Mouse (Mus musculus): ENCODE results near the gene Zkscan17. TPM values are rescaled to one million over a fixed set of nuclear protein-coding genes. Genes with fewer than 3 reads are reported as not detected.

Zkscan17 gene
- 12.2 TPM for polyA plus RNA-seq (2014; fragmentation: Illumina TruSeq; extraction: RNeasy Lipid Tissue Mini Kit (QIAGEN cat#74804); ENCODE audit: low read depth, low replicate concordance)

DNA sequence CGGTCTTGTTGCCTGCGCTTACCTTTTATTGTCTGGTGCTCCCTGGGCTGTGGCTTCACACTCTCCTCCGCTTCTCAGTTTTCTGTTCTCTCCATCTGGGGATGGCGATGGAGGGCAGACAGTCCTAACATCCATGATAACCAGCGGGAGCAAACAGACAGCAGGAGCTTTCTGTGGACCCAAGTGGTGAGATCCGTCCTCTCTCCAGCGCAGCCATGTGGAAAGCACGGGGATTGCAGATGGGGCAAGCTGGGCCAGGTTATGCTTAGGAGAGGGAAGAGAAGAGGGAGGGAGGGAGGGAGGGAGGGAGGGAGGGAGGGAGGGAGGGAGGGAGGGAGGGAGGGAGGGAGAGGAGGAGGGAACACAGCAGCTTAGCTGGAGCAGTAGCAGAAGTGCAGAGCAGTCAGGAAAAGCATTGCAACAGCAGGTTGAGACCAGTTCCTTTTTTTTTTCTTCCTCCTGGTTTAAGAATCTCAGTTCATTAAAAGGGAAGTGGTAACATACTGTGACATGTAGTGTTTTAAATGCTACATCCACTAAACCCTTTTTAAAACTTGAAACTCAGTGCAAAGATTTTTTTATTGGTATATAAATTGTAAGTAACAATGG lies at the start of gene Zkscan17:
Zkscan17 (minus strand) TSS at position 280 of the 609 bp plus-strand sequence.

DNA sequence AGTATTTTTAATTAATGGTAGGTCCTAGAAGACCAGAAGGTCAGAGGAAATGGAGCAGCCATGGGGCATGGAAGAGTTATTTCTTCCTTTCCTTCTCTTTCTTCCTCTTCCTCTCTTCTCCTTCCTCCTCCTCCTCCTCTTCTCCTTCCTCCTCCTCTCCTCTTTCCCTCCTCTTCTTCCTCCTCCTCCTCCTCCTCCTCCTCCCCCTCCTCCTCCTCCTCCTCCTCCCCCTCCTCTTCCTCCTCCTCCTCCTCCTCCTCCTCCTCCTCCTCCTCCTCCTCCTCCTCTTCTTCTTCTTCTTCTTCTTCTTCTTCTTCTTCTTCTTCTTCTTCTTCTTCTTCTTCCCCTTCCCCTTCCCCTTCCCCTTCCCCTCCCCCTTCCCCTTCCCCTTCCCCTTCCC lies 49.6 kb upstream of the Zkscan17 start, which contains the start of gene Olfr222:
Olfr222 (minus strand) TSS at position 101 of the 400 bp plus-strand sequence.

DNA sequence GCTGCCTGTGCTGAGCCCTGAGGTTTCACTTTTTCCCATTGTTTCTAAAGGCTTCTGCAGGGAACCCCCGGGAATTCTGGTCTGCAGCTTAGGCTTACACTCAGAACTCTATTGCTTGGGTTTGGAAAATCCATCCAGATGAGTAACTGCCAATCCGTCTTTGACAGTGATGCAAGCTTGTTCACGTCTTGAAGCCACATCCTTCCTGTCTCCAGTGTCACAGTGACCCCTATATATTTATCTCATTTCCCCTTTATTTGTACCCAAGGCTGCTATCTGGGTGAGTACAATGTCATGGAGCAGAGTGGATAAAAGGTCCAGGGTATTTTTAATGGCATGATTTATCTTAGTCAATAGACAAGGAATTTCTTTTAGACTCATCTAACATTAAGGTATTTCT lies 14.8 kb upstream of the Zkscan17 start, which contains the start of gene Nlrp3:
Nlrp3 (plus strand) TSS at position 245 of the 400 bp plus-strand sequence.

DNA sequence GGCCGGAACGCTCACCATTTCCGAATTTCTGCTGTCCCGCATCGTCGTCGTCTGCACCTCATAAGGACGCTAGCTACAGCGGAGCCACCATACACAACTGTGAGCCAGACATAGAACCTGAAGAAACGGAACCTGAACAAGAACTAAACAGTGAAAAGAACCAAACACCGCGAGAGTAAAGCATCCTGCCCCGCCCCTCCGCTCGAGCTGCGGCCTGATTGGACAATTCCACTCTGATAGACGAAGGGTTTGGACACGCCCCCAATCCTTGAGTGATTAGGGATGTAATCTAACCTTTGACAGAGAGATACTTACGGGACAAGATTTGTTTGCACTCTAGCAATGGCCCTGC lies 54.2 kb downstream of the Zkscan17 start, which contains the start of gene Zfp867:
Zfp867 (minus strand) TSS at position 149 of the 352 bp plus-strand sequence.

DNA sequence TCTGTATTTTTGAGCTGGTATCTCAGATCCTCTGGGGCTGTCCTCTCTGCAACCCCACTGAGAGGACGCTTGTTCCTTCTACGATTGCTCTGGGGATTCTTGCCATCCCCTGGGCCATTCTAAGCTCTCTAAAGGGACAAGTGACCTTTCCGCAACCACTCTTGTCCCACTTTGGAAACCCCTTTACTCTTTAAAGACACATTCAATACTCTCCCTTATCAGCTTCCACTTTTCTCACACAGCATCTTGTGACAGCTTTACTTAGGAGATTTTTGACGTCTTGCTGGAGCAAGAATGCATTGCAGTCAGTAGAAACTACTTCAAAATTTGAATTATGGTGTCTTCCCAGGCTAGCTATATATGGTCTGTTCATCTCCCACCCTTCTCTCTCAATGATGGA lies 75.5 kb downstream of the Zkscan17 start, which contains the start of gene Snap47:
Snap47 (minus strand) TSS at position 101 of the 400 bp plus-strand sequence.

GRCm38 (mm10) chr11:59449741-59450229 lies 76.8 kb downstream of the Zkscan17 start, which contains the start of gene Jmjd4:
TSS of gene Jmjd4 (plus strand) at chr11:59450045.

Other genes starting within 250 kb of the Zkscan17 start
- gene Wnt3a, start 236.0 kb downstream of the Zkscan17 start, polyA plus RNA-seq (2014; fragmentation: Illumina TruSeq; extraction: RNeasy Lipid Tissue Mini Kit (QIAGEN cat#74804); ENCODE audit: low read depth, low replicate concordance), result not detected
- 4.0 TPM for gene Wnt9a, start 219.8 kb downstream of the Zkscan17 start, polyA plus RNA-seq (2014; fragmentation: Illumina TruSeq; extraction: RNeasy Lipid Tissue Mini Kit (QIAGEN cat#74804); ENCODE audit: low read depth, low replicate concordance)
- not detected for gene Prss38, start 151.1 kb downstream of the Zkscan17 start, polyA plus RNA-seq (2014; fragmentation: Illumina TruSeq; extraction: RNeasy Lipid Tissue Mini Kit (QIAGEN cat#74804); ENCODE audit: low read depth, low replicate concordance)
- gene Jmjd4, start 76.7 kb downstream of the Zkscan17 start, polyA plus RNA-seq (2014; fragmentation: Illumina TruSeq; extraction: RNeasy Lipid Tissue Mini Kit (QIAGEN cat#74804); ENCODE audit: low read depth, low replicate concordance), result 11.3 TPM
- gene Snap47, start 75.6 kb downstream of the Zkscan17 start, polyA plus RNA-seq (2014; fragmentation: Illumina TruSeq; extraction: RNeasy Lipid Tissue Mini Kit (QIAGEN cat#74804); ENCODE audit: low read depth, low replicate concordance), result 46.1 TPM
- gene Zfp867, start 54.3 kb downstream of the Zkscan17 start, polyA plus RNA-seq (2014; fragmentation: Illumina TruSeq; extraction: RNeasy Lipid Tissue Mini Kit (QIAGEN cat#74804); ENCODE audit: low read depth, low replicate concordance), result 6.1 TPM
- 0.37 TPM for gene Nlrp3, start 14.8 kb upstream of the Zkscan17 start, polyA plus RNA-seq (2014; fragmentation: Illumina TruSeq; extraction: RNeasy Lipid Tissue Mini Kit (QIAGEN cat#74804); ENCODE audit: low read depth, low replicate concordance)
- gene Olfr222, start 49.5 kb upstream of the Zkscan17 start, polyA plus RNA-seq (2014; fragmentation: Illumina TruSeq; extraction: RNeasy Lipid Tissue Mini Kit (QIAGEN cat#74804); ENCODE audit: low read depth, low replicate concordance), result not detected
- gene Olfr223, start 66.5 kb upstream of the Zkscan17 start, polyA plus RNA-seq (2014; fragmentation: Illumina TruSeq; extraction: RNeasy Lipid Tissue Mini Kit (QIAGEN cat#74804); ENCODE audit: low read depth, low replicate concordance), result not detected
- 108 TPM for gene Mprip, start 134.6 kb upstream of the Zkscan17 start, polyA plus RNA-seq (2014; fragmentation: Illumina TruSeq; extraction: RNeasy Lipid Tissue Mini Kit (QIAGEN cat#74804); ENCODE audit: low read depth, low replicate concordance)

Measured in heart, adult 10 weeks (tissue).